Mouse (Mus musculus) NIH3T3 (cell line): ENCODE data around the gene Rreb1.

Experiments used
- DNase-seq: peaks from one replicate; pipeline ENCODE4 v3.0.0-alpha.2; 2012; ENCODE audit warnings: low read depth

Gene Rreb1

GRCm38 (mm10) chr13:37876366-37876765 is 98.2 kb downstream of the Rreb1 start:
- no peak for DNase-seq

- no peak for DNase-seq
Observed at GRCm38 (mm10) chr13:37876836-37877235, 98.6 kb downstream of the Rreb1 start.

GRCm38 (mm10) chr13:37877241-37877640 is 99.0 kb downstream of the Rreb1 start:
- no peak for DNase-seq

- DNase-seq, result no peak
Observed at GRCm38 (mm10) chr13:37878918-37879331, 100.7 kb downstream of the Rreb1 start.

- DNase-seq, result no peak
Observed at GRCm38 (mm10) chr13:37879556-37879955, 101.4 kb downstream of the Rreb1 start.

- DNase-seq, result no peak
Observed at GRCm38 (mm10) chr13:37880035-37880434, 101.8 kb downstream of the Rreb1 start.

GRCm38 (mm10) chr13:37880581-37881130 is 102.5 kb downstream of the Rreb1 start:
- DNase-seq, result no peak

GRCm38 (mm10) chr13:37882521-37882920 is 104.3 kb downstream of the Rreb1 start:
- no peak for DNase-seq

- no peak for DNase-seq
Observed at GRCm38 (mm10) chr13:37883008-37883407, 104.8 kb downstream of the Rreb1 start.

- no peak for DNase-seq
Observed at GRCm38 (mm10) chr13:37885392-37885791, 107.2 kb downstream of the Rreb1 start.

- no peak for DNase-seq
Observed at GRCm38 (mm10) chr13:37886024-37886423, 107.8 kb downstream of the Rreb1 start.

- DNase-seq, result no peak
Observed at GRCm38 (mm10) chr13:37894756-37895155, 116.6 kb downstream of the Rreb1 start.

GRCm38 (mm10) chr13:37895564-37896254 is 117.5 kb downstream of the Rreb1 start:
- no peak for DNase-seq

- no peak for DNase-seq
Observed at GRCm38 (mm10) chr13:37896423-37896822, 118.2 kb downstream of the Rreb1 start.

- DNase-seq, result no peak
Observed at GRCm38 (mm10) chr13:37898772-37899171, 120.6 kb downstream of the Rreb1 start.

- no peak for DNase-seq
Observed at GRCm38 (mm10) chr13:37903036-37903435, 124.8 kb downstream of the Rreb1 start.

- no peak for DNase-seq
Observed at GRCm38 (mm10) chr13:37903476-37903875, 125.3 kb downstream of the Rreb1 start.

- no peak for DNase-seq
Observed at GRCm38 (mm10) chr13:37904436-37904835, 126.2 kb downstream of the Rreb1 start.

- DNase-seq, result no peak
Observed at GRCm38 (mm10) chr13:37908061-37908460, 129.9 kb downstream of the Rreb1 start.

GRCm38 (mm10) chr13:37908493-37908892 is 130.3 kb downstream of the Rreb1 start:
- no peak for DNase-seq

GRCm38 (mm10) chr13:37909225-37909624 is 131.0 kb downstream of the Rreb1 start:
- DNase-seq, result no peak

- DNase-seq, result no peak
Observed at GRCm38 (mm10) chr13:37912011-37912410, 133.8 kb downstream of the Rreb1 start.

- no peak for DNase-seq
Observed at GRCm38 (mm10) chr13:37912591-37913467, 134.6 kb downstream of the Rreb1 start.
